Mouse (Mus musculus) liver, embryonic 14.5 days (tissue): ENCODE measurements at regions not wholly inside any gene's neighbourhood (a gene's known extent, or its start where the extent isn't known, plus 50 kb on each side); places are given as distances from the start of the nearest gene placed in this dataset.

Experiments used
- CTCF ChIP-seq: IDR thresholded peaks from 2 replicates; pipeline ENCODE4 v1.5.1; 2016; ENCODE audit warnings: antibody characterized with exemption, low read depth, control low read depth
- EP300 ChIP-seq: IDR thresholded peaks from 2 replicates; pipeline ENCODE4 v1.6.1; 2016; ENCODE audit warnings: antibody characterized with exemption, low read depth

DNA sequence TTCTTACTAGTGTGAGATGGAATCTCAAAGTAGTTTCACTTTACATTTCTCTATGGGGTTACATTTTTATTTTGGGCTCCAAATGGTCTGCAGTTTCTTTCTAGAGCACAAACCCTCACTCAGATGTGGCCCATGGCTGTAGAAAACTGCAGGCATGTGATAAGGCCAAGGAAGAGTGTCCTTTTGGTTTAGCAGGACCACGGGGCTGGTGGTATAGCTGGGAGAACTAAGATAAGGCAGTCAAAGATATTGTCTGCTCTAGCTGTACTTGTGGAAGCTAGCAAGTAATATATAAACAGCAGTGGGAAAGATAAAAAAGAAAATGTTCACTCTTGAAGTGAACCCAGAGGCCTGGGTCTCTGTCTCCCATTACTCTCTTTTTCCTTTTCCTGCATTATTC lies 166.9 kb downstream of the Gm8797 start:
- TF ChIP-seq CTCF (no peak), EP300 (no peak)
